Mouse (Mus musculus): ENCODE results near the gene C330021F23Rik.

The C330021F23Rik gene

GRCm38 (mm10) chr8:3587391-3588257 lies 19.8 kb downstream of the C330021F23Rik start:
- peak; percentile 72 for DNase-seq (ENCODE audit: extremely low spot score)

GRCm38 (mm10) chr8:3588258-3588633 lies 20.5 kb downstream of the C330021F23Rik start:
- peak; percentile 27 for DNase-seq (ENCODE audit: extremely low spot score)

GRCm38 (mm10) chr8:3593470-3593869 lies 25.7 kb downstream of the C330021F23Rik start:
- no peak for DNase-seq (ENCODE audit: extremely low spot score)

- no peak for DNase-seq (ENCODE audit: extremely low spot score)
These were observed 26.7 kb downstream of the C330021F23Rik start for GRCm38 (mm10) chr8:3594466-3594865.

- DNase-seq (ENCODE audit: extremely low spot score): no peak
These were observed 30.3 kb downstream of the C330021F23Rik start for GRCm38 (mm10) chr8:3598054-3598453.

GRCm38 (mm10) chr8:3599219-3599618 lies 31.4 kb downstream of the C330021F23Rik start:
- DNase-seq (ENCODE audit: extremely low spot score): no peak

GRCm38 (mm10) chr8:3600401-3600800 lies 32.6 kb downstream of the C330021F23Rik start:
- DNase-seq (ENCODE audit: extremely low spot score): no peak

- no peak for DNase-seq (ENCODE audit: extremely low spot score)
These were observed 35.6 kb downstream of the C330021F23Rik start for GRCm38 (mm10) chr8:3603439-3603838.

GRCm38 (mm10) chr8:3606593-3606992 lies 38.8 kb downstream of the C330021F23Rik start:
- DNase-seq (ENCODE audit: extremely low spot score): no peak

- no peak for DNase-seq (ENCODE audit: extremely low spot score)
These were observed 40.0 kb downstream of the C330021F23Rik start for GRCm38 (mm10) chr8:3607822-3608221.

- DNase-seq (ENCODE audit: extremely low spot score): no peak
These were observed 41.4 kb downstream of the C330021F23Rik start for GRCm38 (mm10) chr8:3609046-3609815.

- no peak for DNase-seq (ENCODE audit: extremely low spot score)
These were observed 42.0 kb downstream of the C330021F23Rik start for GRCm38 (mm10) chr8:3609816-3610150.

- peak; percentile 100 for DNase-seq (ENCODE audit: extremely low spot score)
These were observed 53.6 kb downstream of the C330021F23Rik start, which contains the start of the genes Xab2 and Pet100 for GRCm38 (mm10) chr8:3621199-3621970. Xab2 (minus strand) TSS chr8:3621316. Pet100 (plus strand) TSS chr8:3621548.

- no peak for DNase-seq (ENCODE audit: extremely low spot score)
These were observed 54.3 kb downstream of the C330021F23Rik start for GRCm38 (mm10) chr8:3622119-3622518.

GRCm38 (mm10) chr8:3625445-3625844 lies 57.7 kb downstream of the C330021F23Rik start, which contains the start of gene Pcp2:
Pcp2 (minus strand) TSS chr8:3625545.
- DNase-seq (ENCODE audit: extremely low spot score): no peak

GRCm38 (mm10) chr8:3626971-3627370 lies 59.2 kb downstream of the C330021F23Rik start:
- no peak for DNase-seq (ENCODE audit: extremely low spot score)

- no peak for DNase-seq (ENCODE audit: extremely low spot score)
These were observed 60.2 kb downstream of the C330021F23Rik start for GRCm38 (mm10) chr8:3628014-3628413.

- peak; percentile 69 for DNase-seq (ENCODE audit: extremely low spot score)
These were observed 63.1 kb downstream of the C330021F23Rik start, which contains the start of gene Stxbp2 for GRCm38 (mm10) chr8:3630647-3631477. Stxbp2 (plus strand) TSS chr8:3630955.

- DNase-seq (ENCODE audit: extremely low spot score): no peak
These were observed 63.7 kb downstream of the C330021F23Rik start for GRCm38 (mm10) chr8:3631478-3631875.

All from embryo, embryonic 9.5 days (tissue).